Mouse (Mus musculus) cortical plate, adult 2 months (tissue): Measurements from ENCODE around the gene Gimap5. TPM values are rescaled to one million over a fixed set of nuclear protein-coding genes. Genes with fewer than 3 reads are reported as not detected.

ENCODE experiments used
- H3K27ac ChIP-seq: fragments of 200-500 bp; 2 replicates; pipeline ENCODE4 v1.5.1; 2012; ENCODE audit warnings: low read length, control low read depth, inconsistent platforms; ENCODE audit not compliant: insufficient read depth
- H3K4me1 ChIP-seq: fragments of 200-500 bp; 2 replicates; pipeline ENCODE4 v1.6.1; 2011; ENCODE audit warnings: low read length; ENCODE audit not compliant: control insufficient read depth, insufficient read depth
- H3K4me3 ChIP-seq: fragments of 200-500 bp; 2 replicates; pipeline ENCODE4 v1.5.1; 2011; ENCODE audit warnings: mild to moderate bottlenecking, low read length, control low read depth; ENCODE audit not compliant: insufficient read depth
- CTCF ChIP-seq: fragments of 200-500 bp; IDR thresholded peaks from 2 replicates; pipeline ENCODE4 v1.5.1; 2011; ENCODE audit warnings: mild to moderate bottlenecking, control low read depth, low read length; ENCODE audit not compliant: insufficient read depth; ENCODE audit errors: extremely low read depth
- POLR2A ChIP-seq: fragments of 200-500 bp; IDR thresholded peaks from 2 replicates; pipeline ENCODE4 v1.6.1; 2011; ENCODE audit warnings: mild to moderate bottlenecking, low read length, control low read depth; ENCODE audit not compliant: insufficient read depth; ENCODE audit errors: extremely low read depth
- polyA plus RNA-seq: library from polyadenylated mRNA; depleted of rRNA; stranded (reverse); fragments of >200 nt; gene quantifications from 2 replicates; pipeline ENCODE4 v1.2.3, GENCODE M21; 2012; rRNA removed

The Gimap5 gene
- polyA plus RNA-seq, 1 experiment, result 0.75 TPM

- Histone ChIP-seq H3K27ac (no peak overlapping the region), H3K4me3 (no peak overlapping the region), H3K4me1 (no peaks in the 10 kb centered on the region)
- TF ChIP-seq POLR2A (no peak), CTCF (no peak)
Measured at GRCm38 (mm10) chr6:48787867-48788266, 41.9 kb downstream of the Gimap5 start.

GRCm38 (mm10) chr6:48801897-48802296 is 55.9 kb downstream of the Gimap5 start:
- H3K27ac ChIP-seq, result no peak overlapping the region
- H3K4me3 ChIP-seq, result no peak overlapping the region
- no peaks in the 10 kb centered on the region for H3K4me1 ChIP-seq
- no peak for TF ChIP-seq CTCF
- TF ChIP-seq POLR2A, result no peak

- no peak for TF ChIP-seq POLR2A
- TF ChIP-seq CTCF, result no peak
- H3K27ac ChIP-seq, result no peak overlapping the region
- H3K4me1 ChIP-seq, result no peaks in the 10 kb centered on the region
- no peak overlapping the region for H3K4me3 ChIP-seq
Measured at GRCm38 (mm10) chr6:48803406-48804051, 57.5 kb downstream of the Gimap5 start.

Other genes starting within 250 kb of the Gimap5 start
- 508 and 534 TPM in 2 replicates for gene Atp6v0e2, start 208.6 kb upstream of the Gimap5 start, polyA plus RNA-seq
- gene Lrrc61, start 191.4 kb upstream of the Gimap5 start, polyA plus RNA-seq, result 22.7 and 25.2 TPM in 2 replicates
- 17.2 and 23.2 TPM in 2 replicates for gene Rarres2, start 173.4 kb upstream of the Gimap5 start, polyA plus RNA-seq
- 1.1 TPM in 1 of 2 replicates, not detected in the other for gene Gm45021, start 156.6 kb upstream of the Gimap5 start, polyA plus RNA-seq
- gene Repin1, start 152.3 kb upstream of the Gimap5 start, polyA plus RNA-seq, result 81.8 and 96.1 TPM in 2 replicates
- gene Gm44965, start 152.3 kb upstream of the Gimap5 start, polyA plus RNA-seq, result 0.56 TPM in 1 of 2 replicates, not detected in the other
- 6.8 and 6.9 TPM in 2 replicates for gene Zfp775, start 144.1 kb upstream of the Gimap5 start, polyA plus RNA-seq
- 28.3 and 28.4 TPM in 2 replicates for gene AI854703, start 119.4 kb upstream of the Gimap5 start, polyA plus RNA-seq
- 1.2 and 1.9 TPM in 2 replicates for gene Gimap8, start 99.0 kb upstream of the Gimap5 start, polyA plus RNA-seq
- 0.65 and 0.66 TPM in 2 replicates for gene Gimap9, start 70.1 kb upstream of the Gimap5 start, polyA plus RNA-seq
- gene Gimap4, start 61.6 kb upstream of the Gimap5 start, polyA plus RNA-seq, result 0.31 and 0.51 TPM in 2 replicates
- 3.6 and 5.1 TPM in 2 replicates for gene Gimap6, start 38.0 kb upstream of the Gimap5 start, polyA plus RNA-seq
- gene Gm28053, start 27.6 kb upstream of the Gimap5 start, polyA plus RNA-seq, result 1.0 TPM in 2 replicates
- gene Gimap7, start 27.6 kb upstream of the Gimap5 start, polyA plus RNA-seq, result not detected in 2 replicates
- gene Gimap1, start 7.1 kb upstream of the Gimap5 start, polyA plus RNA-seq, result 1.5 and 1.7 TPM in 2 replicates
- 0.15 and 0.38 TPM in 2 replicates for gene Gimap3, start 24.7 kb downstream of the Gimap5 start, polyA plus RNA-seq
- gene Tmem176a, start 94.7 kb downstream of the Gimap5 start, polyA plus RNA-seq, result 25.6 and 25.8 TPM in 2 replicates
- 75.5 and 76.3 TPM in 2 replicates for gene Tmem176b, start 95.3 kb downstream of the Gimap5 start, polyA plus RNA-seq
- 0.04 TPM in 1 of 2 replicates, not detected in the other for gene Aoc1, start 126.7 kb downstream of the Gimap5 start, polyA plus RNA-seq
- not detected in 2 replicates for gene 1600015I10Rik, start 183.7 kb downstream of the Gimap5 start, polyA plus RNA-seq
- gene Doxl2, start 228.8 kb downstream of the Gimap5 start, polyA plus RNA-seq, result not detected in 2 replicates
- gene Svs1, start 240.7 kb downstream of the Gimap5 start, polyA plus RNA-seq, result not detected in 2 replicates